8 mouse cellular contexts compared by ENCODE assay signal in genomic region chr17:33685249-33685653, GRCm38 (mm10). TPM values are rescaled to one million over a fixed set of nuclear protein-coding genes. Genes with fewer than 3 reads are reported as not detected.
DNase-seq lines count a peak whose midpoint lies in the region; ATAC-seq and TF ChIP-seq lines count a peak whose summit lies in the region.

No protein-coding gene starts in this region.

- DNase-seq in WW6 (ENCODE audit: low read depth, low spot score) = peak; percentile 92
- peak; percentile 97 for DNase-seq in cerebellum, postnatal 4 days (ENCODE audit: low spot score in 2 of 2)
- DNase-seq in gastrocnemius, adult 18-20 months (ENCODE audit: low spot score) = peak; percentile 98
- DNase-seq in hindbrain, postnatal 0 days (ENCODE audit: low spot score) = peak; percentile 98
- peak; percentile 96 to 98 for DNase-seq in left cerebral cortex, adult 2 months (ENCODE audit: extremely low spot score in 1 of 2, low spot score in 2 of 2)
- DNase-seq in right cerebral cortex, adult 2 months (ENCODE audit: low spot score in 2 of 2) = peak; percentile 96 to 98
- DNase-seq in urinary bladder, postnatal 14 days (ENCODE audit: low spot score) = peak; percentile 99

- H3K36me3 ChIP-seq in hindbrain, postnatal 0 days (ENCODE audit: insufficient read depth, low read length) = no peaks in the 10 kb centered on the region

- peaks cover 15% of the 10 kb centered on the region; the same call in 1 of the 2 replicates for H3K4me1 ChIP-seq in hindbrain, postnatal 0 days (ENCODE audit: insufficient read depth, low read length)

- H3K9me3 ChIP-seq in hindbrain, postnatal 0 days (ENCODE audit: low read length) = no peaks in the 10 kb centered on the region

- WGBS in hindbrain, postnatal 0 days = under 1% methylated on average over 42 of the region's 42 CpGs

- peak overlapping the region; percentile 97 for H3K4me2 ChIP-seq in hindbrain, postnatal 0 days (ENCODE audit: low read depth, low read length)

- intact Hi-C loops in left cerebral cortex, adult 2 months (cut with DNase I) = loop anchor here (2.0 kb wide), 1 partner anchor 76 kb away; the partner anchor contains the start of gene Rab11b

- H3K27me3 ChIP-seq in hindbrain, postnatal 0 days (ENCODE audit: insufficient read depth, low read length) = no peaks in the 10 kb centered on the region

- peak; percentile 98 for ATAC-seq in hindbrain, postnatal 0 days
- peak; percentile 97 for ATAC-seq in megakaryocyte, adult 5-6 weeks (ENCODE audit: poor library complexity, severe bottlenecking)

- peak overlapping the region; percentile 91 for H3K4me3 ChIP-seq in hindbrain, postnatal 0 days (ENCODE audit: low read length)
- peak overlapping the region; percentile 82 for H3K4me3 ChIP-seq in left cerebral cortex, adult 2 months

- peak overlapping the region; percentile 97 for H3K9ac ChIP-seq in hindbrain, postnatal 0 days (replicated peaks; ENCODE audit: low read length)

- TF ChIP-seq CTCF in hindbrain, postnatal 0 days (IDR thresholded peaks at IDR 0.05; ENCODE audit: low read depth) = peak; percentile 35; the same call in 1 of the 2 replicates
- TF ChIP-seq CTCF in left cerebral cortex, adult 2 months (IDR thresholded peaks at IDR 0.05) = no peak

- H3K27ac ChIP-seq in hindbrain, postnatal 0 days = peak overlapping the region; percentile 97
- peak overlapping the region; percentile 92 for H3K27ac ChIP-seq in left cerebral cortex, adult 2 months

RNA-seq across cellular contexts. Expression of gene Hnrnpm, which starts 1.4 kb away (rescaled TPM):
- total RNA-seq in gastrocnemius, adult 18-20 months (2021) = 10 to 100 TPM; 62.1 to 74.1 TPM
- total RNA-seq in hindbrain, postnatal 0 days (2014; rRNA removed) = 49.2 and 55.7 TPM in 2 replicates
- polyA plus RNA-seq in hindbrain, postnatal 0 days (2015; fragmentation: Nextera tagmentation; extraction: Ambion mirVana) = 124 and 133 TPM in 2 replicates
- total RNA-seq in left cerebral cortex, adult 2 months (2021) = 100 to 1,000 TPM; 137 to 162 TPM
- 362 and 391 TPM in 2 replicates for total RNA-seq in megakaryocyte, adult 5-6 weeks (2015)
- total RNA-seq in megakaryocyte, adult 5-6 weeks (2017) = 264 and 265 TPM in 2 replicates

RNA-seq across cellular contexts. Expression of gene March2, which starts 33.2 kb away (rescaled TPM):
- 10 to 100 TPM; 87.2 to 90.6 TPM for total RNA-seq in gastrocnemius, adult 18-20 months (2021)
- total RNA-seq in hindbrain, postnatal 0 days (2014; rRNA removed) = 118 and 137 TPM in 2 replicates
- 73.8 and 77.1 TPM in 2 replicates for polyA plus RNA-seq in hindbrain, postnatal 0 days (2015; fragmentation: Nextera tagmentation; extraction: Ambion mirVana)
- 10 to 100 TPM; 93.2 to 94.9 TPM for total RNA-seq in left cerebral cortex, adult 2 months (2021)
- total RNA-seq in megakaryocyte, adult 5-6 weeks (2015) = 51.4 and 64.2 TPM in 2 replicates
- total RNA-seq in megakaryocyte, adult 5-6 weeks (2017) = 42.7 and 46.6 TPM in 2 replicates

RNA-seq across cellular contexts. Expression of gene Pram1, which starts 47.4 kb away (rescaled TPM):
- total RNA-seq in gastrocnemius, adult 18-20 months (2021) = under 1 TPM in 1 of 2 experiments, not detected in 1; 0.17 TPM
- total RNA-seq in hindbrain, postnatal 0 days (2014; rRNA removed) = not detected in 2 replicates
- 0.30 TPM in 2 replicates for polyA plus RNA-seq in hindbrain, postnatal 0 days (2015; fragmentation: Nextera tagmentation; extraction: Ambion mirVana)
- under 1 TPM; 0.26 to 0.34 TPM for total RNA-seq in left cerebral cortex, adult 2 months (2021)
- total RNA-seq in megakaryocyte, adult 5-6 weeks (2015) = 111 and 127 TPM in 2 replicates
- 29.6 and 34.3 TPM in 2 replicates for total RNA-seq in megakaryocyte, adult 5-6 weeks (2017)

RNA-seq across cellular contexts. Expression of gene Zfp414, which starts 56.4 kb away (rescaled TPM):
- total RNA-seq in gastrocnemius, adult 18-20 months (2021) = 1 to 10 TPM; 6.1 to 6.3 TPM
- 49.0 and 65.1 TPM in 2 replicates for total RNA-seq in hindbrain, postnatal 0 days (2014; rRNA removed)
- 70.9 and 73.8 TPM in 2 replicates for polyA plus RNA-seq in hindbrain, postnatal 0 days (2015; fragmentation: Nextera tagmentation; extraction: Ambion mirVana)
- 10 to 100 TPM; 41.5 to 45.3 TPM for total RNA-seq in left cerebral cortex, adult 2 months (2021)
- total RNA-seq in megakaryocyte, adult 5-6 weeks (2015) = 63.1 and 65.6 TPM in 2 replicates
- total RNA-seq in megakaryocyte, adult 5-6 weeks (2017) = 29.2 and 29.4 TPM in 2 replicates

Comparison
In these comparisons a context has a peak if more than half of its experiments do, and no peak if none do; other contexts are left out.
1. Peak in every context shown above with its lines: DNase-seq, ATAC-seq, H3K4me3 ChIP-seq and H3K27ac ChIP-seq.
2. RNA of gene Pram1, which starts 47.4 kb away (total RNA-seq): 29.6 to 127 TPM in megakaryocyte, adult 5-6 weeks; 0.26 to 0.34 TPM in left cerebral cortex, adult 2 months, 0.17 TPM in gastrocnemius, adult 18-20 months and not detected in hindbrain, postnatal 0 days; every median in the first group is over 10 times any median in the second.